Mouse (Mus musculus) intestine, embryonic 15.5 days (tissue): ENCODE measurements around the gene Olfr395. TPM values are rescaled to one million over a fixed set of nuclear protein-coding genes. Genes with fewer than 3 reads are reported as not detected.
"Not testable (repeated sequence)": the region's sequence is repeated elsewhere in the genome, so short reads cannot be mapped to it uniquely, and the experiment has no call there.

ENCODE experiments used
- ATAC-seq: fragments of 200-750 bp; cut with Nextera tagmentation; 2 replicates; pipeline ENCODE4 v1.8.0; 2017; ENCODE audit warnings: moderate TSS enrichment, moderate library complexity
- H3K27ac ChIP-seq: fragments of 300-500 bp; sonication (generic); 2 replicates; pipeline ENCODE4 v1.5.1; 2015; ENCODE audit warnings: mild to moderate bottlenecking, inconsistent platforms
- H3K27me3 ChIP-seq: fragments of 300-500 bp; sonication (generic); replicated peaks from 2 replicates; pipeline ENCODE4 v1.6.1; 2015; ENCODE audit warnings: inconsistent platforms
- H3K36me3 ChIP-seq: fragments of 300-500 bp; sonication (generic); 2 replicates; pipeline ENCODE4 v1.6.1; 2015; ENCODE audit warnings: inconsistent platforms
- H3K4me1 ChIP-seq: fragments of 300-500 bp; sonication (generic); replicated peaks from 2 replicates; pipeline ENCODE4 v1.6.1; 2015; ENCODE audit warnings: inconsistent platforms
- H3K4me2 ChIP-seq: fragments of 300-500 bp; sonication (generic); replicated peaks from 2 replicates; pipeline ENCODE4 v1.6.1; 2015; ENCODE audit warnings: mild to moderate bottlenecking, inconsistent platforms
- H3K4me3 ChIP-seq: fragments of 300-500 bp; sonication (generic); replicated peaks from 2 replicates; pipeline ENCODE4 v1.5.1; 2015; ENCODE audit warnings: inconsistent platforms
- H3K9ac ChIP-seq: fragments of 300-500 bp; sonication (generic); 2 replicates; pipeline ENCODE4 v1.6.1; 2015; ENCODE audit warnings: inconsistent platforms
- H3K9me3 ChIP-seq: fragments of 300-500 bp; sonication (generic); 2 replicates; pipeline ENCODE4 v1.6.1; 2016; ENCODE audit warnings: inconsistent platforms
- WGBS: fragments of 180-500 bp; shearing (Covaris S2); methylation state at CpG from one replicate; pipeline ENCODE4 v1.1.7; 2015; 5-methylcytosine and 5-hydroxymethylcytosine counted together
- polyA plus RNA-seq: library from polyadenylated mRNA; unstranded; fragments of >200 nt; fragmentation: Nextera tagmentation; extraction: Ambion mirVana; gene quantifications from 2 replicates; pipeline ENCODE4 v1.2.1, GENCODE M21; 2015

Gene Olfr395
- not detected in 2 replicates for polyA plus RNA-seq

DNA sequence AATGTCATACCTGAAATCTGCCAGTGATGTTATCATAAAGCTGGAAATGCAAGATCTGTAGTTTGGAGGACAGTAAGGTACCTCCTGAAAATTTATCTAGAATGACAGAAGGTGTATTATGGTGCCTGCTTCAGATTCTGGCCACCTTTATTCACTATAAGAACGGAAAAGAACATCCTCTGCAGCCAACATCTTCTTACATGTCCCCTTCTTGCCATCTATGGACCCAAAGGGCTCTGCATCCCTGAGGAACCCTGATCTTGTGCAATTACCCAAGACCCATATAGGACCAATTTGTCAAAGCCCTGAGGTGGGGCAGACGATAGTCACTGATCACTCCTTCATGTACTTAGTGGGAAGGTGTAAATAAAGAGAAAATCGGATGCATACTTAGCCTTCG lies at the start of gene Olfr395:
TSS of gene Olfr395 (minus strand) at position 101 of the 400 bp plus-strand sequence.
- not testable (repeated sequence) for H3K27ac ChIP-seq, H3K4me2 ChIP-seq, H3K27me3 ChIP-seq, H3K9me3 ChIP-seq, H3K9ac ChIP-seq, ATAC-seq, H3K36me3 ChIP-seq, H3K4me3 ChIP-seq, H3K4me1 ChIP-seq
- 80% methylated on average over 4 of the region's 4 CpGs for WGBS

- no peak for ATAC-seq
- Histone ChIP-seq H3K9ac (no peak within 1 kb of the TSS), H3K9me3 (no peaks in the 10 kb centered on the region), H3K4me1 (no peaks in the 10 kb centered on the region), H3K27ac (no peak within 1 kb of the TSS), H3K27me3 (no peaks in the 10 kb centered on the region), H3K4me2 (no peak within 1 kb of the TSS), H3K36me3 (no peaks in the 10 kb centered on the region), H3K4me3 (no peak within 1 kb of the TSS)
Measured at GRCm38 (mm10) chr11:73936377-73936776, 27.3 kb upstream of the Olfr395 start, which contains the start of gene Olfr23. Olfr23 (plus strand) TSS chr11:73936677.

DNA sequence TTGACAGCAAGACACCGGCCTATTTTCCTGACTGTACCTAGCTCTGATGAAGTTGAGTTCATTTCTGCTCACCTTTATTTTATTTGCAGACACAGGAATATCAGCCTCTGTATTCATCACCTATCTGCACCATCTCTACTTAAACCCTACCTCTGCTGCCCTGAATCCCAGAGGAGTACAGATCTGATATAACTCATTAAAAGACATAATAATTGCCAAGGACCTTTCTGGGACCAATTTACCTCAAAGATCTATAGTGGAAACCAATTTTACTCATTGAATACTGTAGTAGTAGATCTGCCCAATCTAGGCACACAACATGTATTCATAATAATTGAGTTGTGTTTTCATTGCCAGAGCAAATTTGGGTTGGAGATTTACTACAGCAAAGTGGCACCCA lies 18.4 kb downstream of the Olfr395 start, which contains the start of gene Olfr394:
TSS of gene Olfr394 (minus strand) at position 101 of the 400 bp plus-strand sequence.
- Histone ChIP-seq H3K36me3 (no peaks in the 10 kb centered on the region), H3K4me3 (no peak within 1 kb of the TSS), H3K27ac (no peak within 1 kb of the TSS), H3K4me1 (no peaks in the 10 kb centered on the region), H3K4me2 (no peak within 1 kb of the TSS), H3K9ac (no peak within 1 kb of the TSS), H3K27me3 (no peaks in the 10 kb centered on the region), H3K9me3 (no peaks in the 10 kb centered on the region)
- ATAC-seq: no peak
- 89% methylated on average over 1 of the region's 1 CpGs for WGBS

Other genes starting within 250 kb of the Olfr395 start
- gene Zfp735, start 220.5 kb downstream of the Olfr395 start, polyA plus RNA-seq: not detected in 2 replicates
- not detected in 2 replicates for gene Olfr389, start 128.6 kb downstream of the Olfr395 start, polyA plus RNA-seq
- gene Olfr390, start 126.3 kb downstream of the Olfr395 start, polyA plus RNA-seq: not detected in 2 replicates
- gene Olfr391-ps, start 106.2 kb downstream of the Olfr395 start, polyA plus RNA-seq: not detected in 2 replicates
- gene Olfr392, start 92.2 kb downstream of the Olfr395 start, polyA plus RNA-seq: not detected in 2 replicates
- not detected in 2 replicates for gene Olfr393, start 57.8 kb downstream of the Olfr395 start, polyA plus RNA-seq
- gene Olfr394, start 18.5 kb downstream of the Olfr395 start, polyA plus RNA-seq: not detected in 2 replicates
- not detected in 2 replicates for gene Olfr23, start 27.4 kb upstream of the Olfr395 start, polyA plus RNA-seq
- not detected in 2 replicates for gene Olfr397, start 51.5 kb upstream of the Olfr395 start, polyA plus RNA-seq
- gene Olfr398, start 81.1 kb upstream of the Olfr395 start, polyA plus RNA-seq: not detected in 2 replicates
- gene Olfr139, start 147.3 kb upstream of the Olfr395 start, polyA plus RNA-seq: not detected in 2 replicates
- not detected in 2 replicates for gene Olfr399, start 147.3 kb upstream of the Olfr395 start, polyA plus RNA-seq
- gene Zfp616, start 160.7 kb upstream of the Olfr395 start, polyA plus RNA-seq: not detected in 2 replicates
- gene Olfr401, start 204.4 kb upstream of the Olfr395 start, polyA plus RNA-seq: not detected in 2 replicates
- not detected in 2 replicates for gene Olfr402, start 244.2 kb upstream of the Olfr395 start, polyA plus RNA-seq